ENCODE assay signal across 24 mouse cellular contexts in genomic region chr1:106359474-106359873, GRCm38 (mm10).
DNase-seq lines count a peak whose midpoint lies in the region; ATAC-seq and TF ChIP-seq lines count a peak whose summit lies in the region.
"Had no signal": no experiment of that assay in that cellular context is flagged by ENCODE, and none has a peak within 500 bp of the region (broad histone marks: within the 10 kb centered on the region; RNA-seq: fewer than 3 reads in every experiment).

No protein-coding gene starts in this region.

- H3K4me3 ChIP-seq in layer of hippocampus, adult 2 months: no peak overlapping the region
- H3K4me3 ChIP-seq in midbrain, embryonic 16.5 days (ENCODE audit: low read depth, low read length): no peak overlapping the region
- H3K4me3 ChIP-seq in midbrain, embryonic 14.5 days (replicated peaks; ENCODE audit: low read depth, low read length): no peak overlapping the region
- no peak overlapping the region for H3K4me3 ChIP-seq in MEL (ENCODE audit: control insufficient read depth in 1 of 2, insufficient read depth in 1 of 2, low read depth in 2 of 2, low read length in 2 of 2)
- H3K4me3 ChIP-seq: embryonic facial prominence, embryonic 13.5 days; embryonic facial prominence, embryonic 15.5 days; erythroblast, embryonic 14.5 days; forebrain, embryonic 10.5 days; forebrain, embryonic 12.5 days had no signal

- H3K27ac ChIP-seq in layer of hippocampus, adult 2 months: peak overlapping the region; percentile 23; the same call in 1 of the 2 replicates
- H3K27ac ChIP-seq in midbrain, embryonic 16.5 days (ENCODE audit: low read length): no peak overlapping the region
- H3K27ac ChIP-seq in midbrain, embryonic 14.5 days (replicated peaks; ENCODE audit: low read depth, low read length): no peak overlapping the region
- H3K27ac ChIP-seq in MEL (ENCODE audit: control insufficient read depth, low read depth, low read length): no peak overlapping the region
- H3K27ac ChIP-seq: embryonic facial prominence, embryonic 13.5 days; embryonic facial prominence, embryonic 15.5 days; forebrain, embryonic 10.5 days; forebrain, embryonic 12.5 days had no signal

- H3K27me3 ChIP-seq in midbrain, embryonic 16.5 days (ENCODE audit: control insufficient read depth, insufficient read depth, low read depth, low read length): no peaks in the 10 kb centered on the region
- H3K27me3 ChIP-seq in midbrain, embryonic 14.5 days (ENCODE audit: control insufficient read depth, insufficient read depth, low read length): no peaks in the 10 kb centered on the region
- H3K27me3 ChIP-seq in MEL (ENCODE audit: control insufficient read depth in 1 of 2, insufficient read depth in 2 of 2, low read length in 2 of 2): no peaks in the 10 kb centered on the region
- H3K27me3 ChIP-seq: embryonic facial prominence, embryonic 13.5 days; embryonic facial prominence, embryonic 15.5 days; forebrain, embryonic 12.5 days; Patski had no signal

- DNase-seq in layer of hippocampus, adult 2 months (ENCODE audit: low spot score in 2 of 2): no peak
- DNase-seq in layer of hippocampus, postnatal 36 days: no peak
- no peak for DNase-seq in midbrain, embryonic 14.5 days
- DNase-seq in MEL (ENCODE audit: low read depth, low spot score): peak; percentile 59
- DNase-seq in cerebellum, postnatal 25 days: no peak
- DNase-seq: adrenal gland, adult 8-10 months; adrenal gland, postnatal 14 days; adrenal gland, postnatal 36 days; cerebellum, adult 11-12 months; cerebellum, adult 2 months; cerebellum, adult 9-10 months; cerebellum, postnatal 10 days; cerebellum, postnatal 36 days; embryo, embryonic 11 days had no signal

- ATAC-seq in midbrain, embryonic 16.5 days: 0 out of 2 replicates have a peak, but pooled peaks have one; percentile 36
- ATAC-seq in midbrain, embryonic 14.5 days (ENCODE audit: low FRiP score, low TSS enrichment): no peak
- ATAC-seq: activated CD4-positive, CD25-positive, alpha-beta regulatory T cell, adult 4 months; forebrain, embryonic 14.5 days; forebrain, embryonic 16.5 days; Patski had no signal

- no peaks in the 10 kb centered on the region for H3K9me3 ChIP-seq in midbrain, embryonic 16.5 days (replicated peaks; ENCODE audit: control insufficient read depth, low read length, poor library complexity, severe bottlenecking)
- no peaks in the 10 kb centered on the region for H3K9me3 ChIP-seq in midbrain, embryonic 14.5 days (ENCODE audit: control insufficient read depth, low read length)
- no peaks in the 10 kb centered on the region for H3K9me3 ChIP-seq in MEL (replicated peaks; ENCODE audit: insufficient read depth, low read length)
- H3K9me3 ChIP-seq: embryonic facial prominence, embryonic 13.5 days; embryonic facial prominence, embryonic 15.5 days; forebrain, embryonic 10.5 days; forebrain, embryonic 12.5 days had no signal

- no peak for TF ChIP-seq CTCF in layer of hippocampus, adult 2 months (conservative IDR thresholded peaks at IDR 0.05)
- TF ChIP-seq CTCF in MEL (IDR thresholded peaks at IDR 0.05 in 2 of 3, conservative IDR thresholded peaks at IDR 0.05 in 1 of 3; ENCODE audit: control insufficient read depth in 1 of 3, insufficient read depth in 1 of 3, low read depth in 2 of 3, low read length in 3 of 3, poor library complexity in 1 of 3, severe bottlenecking in 1 of 3): no peak

- no peak for TF ChIP-seq RAD21 in MEL (IDR thresholded peaks at IDR 0.05; ENCODE audit: low read depth, low read length)

- H3K36me3 ChIP-seq in midbrain, embryonic 16.5 days (ENCODE audit: control insufficient read depth, insufficient read depth, low read length): peaks cover 6% of the 10 kb centered on the region; the same call in 1 of the 2 replicates
- peaks cover 6% of the 10 kb centered on the region; the same call in 1 of the 2 replicates for H3K36me3 ChIP-seq in midbrain, embryonic 14.5 days (ENCODE audit: control insufficient read depth, insufficient read depth, low read length)
- H3K36me3 ChIP-seq in MEL (ENCODE audit: control insufficient read depth in 1 of 2, insufficient read depth in 2 of 2, low read length in 2 of 2): peaks cover 0 to 6% of the 10 kb centered on the region in 2 experiments; a peak in 2 of 4 replicates
- H3K36me3 ChIP-seq: embryonic facial prominence, embryonic 15.5 days; forebrain, embryonic 12.5 days had no signal

- peak in 1 of 2 experiments; percentile 34; a peak in 1 of 4 replicates for TF ChIP-seq EP300 in MEL (IDR thresholded peaks at IDR 0.05; ENCODE audit: low read depth in 1 of 2, low read length in 2 of 2)

- H3K79me2 ChIP-seq in MEL (ENCODE audit: control insufficient read depth, insufficient read depth, low read length, poor library complexity): no peaks in the 10 kb centered on the region

- no peak overlapping the region for H3K9ac ChIP-seq in midbrain, embryonic 16.5 days (ENCODE audit: low read depth, low read length)
- no peak overlapping the region for H3K9ac ChIP-seq in midbrain, embryonic 14.5 days (replicated peaks; ENCODE audit: low read length)
- H3K9ac ChIP-seq in MEL (ENCODE audit: control insufficient read depth, low read depth, low read length, poor library complexity, severe bottlenecking): no peak overlapping the region
- H3K9ac ChIP-seq: embryonic facial prominence, embryonic 13.5 days; embryonic facial prominence, embryonic 15.5 days; forebrain, embryonic 12.5 days had no signal

- TF ChIP-seq POLR2A in MEL (IDR thresholded peaks at IDR 0.05; ENCODE audit: control insufficient read depth in 1 of 2, insufficient read depth in 1 of 2, low read depth in 1 of 2, low read length in 2 of 2, poor library complexity in 1 of 2): no peak

- H3K4me2 ChIP-seq in midbrain, embryonic 16.5 days (ENCODE audit: low read length): no peak overlapping the region
- no peak overlapping the region for H3K4me2 ChIP-seq in midbrain, embryonic 14.5 days (ENCODE audit: low read length)
- H3K4me2 ChIP-seq: embryonic facial prominence, embryonic 13.5 days; embryonic facial prominence, embryonic 15.5 days; forebrain, embryonic 12.5 days had no signal

- no peaks in the 10 kb centered on the region for H3K4me1 ChIP-seq in midbrain, embryonic 16.5 days (ENCODE audit: control insufficient read depth, insufficient read depth, low read length)
- no peaks in the 10 kb centered on the region for H3K4me1 ChIP-seq in midbrain, embryonic 14.5 days (ENCODE audit: control insufficient read depth, insufficient read depth, low read length)
- H3K4me1 ChIP-seq in MEL (ENCODE audit: control insufficient read depth in 1 of 2, insufficient read depth in 2 of 2, low read length in 2 of 2): peaks cover 4 to 5% of the 10 kb centered on the region in 2 experiments; a peak in 1 of 4 replicates
- H3K4me1 ChIP-seq: embryonic facial prominence, embryonic 15.5 days; forebrain, embryonic 10.5 days; forebrain, embryonic 12.5 days had no signal

TF ChIP-seq in MEL, 35 proteins besides CTCF, POLR2A, EP300 and RAD21:
- peak; percentile 52; the same call in 1 of the 2 replicates for TF ChIP-seq MAX (IDR thresholded peaks at IDR 0.05; ENCODE audit: low read length)
- no peak for TF ChIP-seq USF2 (IDR thresholded peaks at IDR 0.05; ENCODE audit: borderline replicate concordance in 1 of 2, insufficient read depth in 1 of 2, low read depth in 1 of 2, low read length in 2 of 2)
- peak; percentile 69 for TF ChIP-seq GATA1 (IDR thresholded peaks at IDR 0.05; ENCODE audit: low read depth, low read length)
- no peak for TF ChIP-seq POLR2AphosphoS5 (IDR thresholded peaks at IDR 0.05; ENCODE audit: borderline replicate concordance, low read depth, low read length)
- no peak for TF ChIP-seq TAL1 (IDR thresholded peaks at IDR 0.05; ENCODE audit: low read length)
- peak; percentile 53; the same call in 1 of the 2 replicates for TF ChIP-seq ELF1 (IDR thresholded peaks at IDR 0.05; ENCODE audit: low read depth, low read length)
